Mouse (Mus musculus): ENCODE measurements around the gene Magi1. TPM values are rescaled to one million over a fixed set of nuclear protein-coding genes. Genes with fewer than 3 reads are reported as not detected.

Gene Magi1
- polyA plus RNA-seq, 1 experiment from 2014 or later: 9.2 TPM

DNA sequence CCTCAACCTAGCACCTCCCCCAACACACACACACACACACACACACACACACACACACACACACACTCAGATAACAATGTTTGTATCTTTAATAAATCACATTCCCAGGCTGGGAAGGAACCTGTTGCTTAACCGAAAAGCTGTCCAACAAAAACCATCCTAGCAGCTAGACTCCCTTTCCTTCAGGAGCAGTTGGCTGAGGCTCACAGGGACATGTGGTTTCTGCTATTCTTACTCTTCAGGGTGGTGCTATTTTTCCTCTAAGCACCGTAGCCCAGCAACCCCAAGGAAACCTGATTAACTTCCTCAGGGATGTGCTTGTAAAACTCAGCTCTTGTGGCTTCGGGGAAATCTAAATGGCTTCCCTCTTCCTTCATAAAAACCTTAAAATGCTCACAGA lies 57.9 kb downstream of the Magi1 start:
- Histone ChIP-seq H3K27ac (ENCODE audit: low read depth, low read length) (no peak overlapping the region), H3K27me3 (ENCODE audit: control insufficient read depth, insufficient read depth, low read length) (no peaks in the 10 kb centered on the region), H3K9me3 (replicated peaks; ENCODE audit: control insufficient read depth, low read length) (no peaks in the 10 kb centered on the region), H3K4me2 (0 out of 2 replicates have a peak overlapping the region, but pooled peaks have one; percentile 15), H3K4me3 (ENCODE audit: low read depth, low read length) (no peak overlapping the region), H3K4me1 (ENCODE audit: control insufficient read depth, insufficient read depth, low read length) (peaks cover 55% of the 10 kb centered on the region), H3K9ac (ENCODE audit: low read depth, low read length) (no peak overlapping the region), H3K36me3 (ENCODE audit: control insufficient read depth, insufficient read depth, low read length) (no peaks in the 10 kb centered on the region)
- ATAC-seq (replicated peaks; ENCODE audit: insufficient number of reproducible peaks, low FRiP score, low TSS enrichment): no peak
- 34% methylated on average over 3 of the region's 3 CpGs for WGBS (ENCODE audit: insufficient replicate concordance)

DNA sequence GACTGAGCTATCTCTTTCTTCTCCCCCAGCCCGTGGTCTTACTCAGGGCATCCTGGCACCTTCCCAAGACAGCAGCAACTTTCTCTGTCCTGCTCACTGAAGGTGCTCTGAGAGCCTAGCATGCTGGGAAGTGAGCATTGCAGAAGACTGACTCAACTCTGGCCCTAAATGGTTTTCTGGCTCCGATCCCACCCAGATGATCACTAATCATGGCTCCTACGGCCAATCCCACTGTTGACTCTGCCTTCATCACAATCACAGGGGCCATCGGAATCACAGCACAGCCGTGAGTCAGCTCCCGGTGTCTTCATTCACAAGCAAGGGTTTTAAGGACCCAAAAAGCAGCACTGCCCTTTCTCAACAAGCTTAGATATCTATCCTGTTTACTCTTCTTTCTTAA lies 58.6 kb downstream of the Magi1 start:
- 57% methylated on average over 6 of the region's 6 CpGs for WGBS (ENCODE audit: insufficient replicate concordance)
- ATAC-seq (replicated peaks; ENCODE audit: insufficient number of reproducible peaks, low FRiP score, low TSS enrichment): no peak
- no peaks in the 10 kb centered on the region for H3K9me3 ChIP-seq (replicated peaks; ENCODE audit: control insufficient read depth, low read length)
- no peak overlapping the region for H3K9ac ChIP-seq (ENCODE audit: low read depth, low read length)
- H3K4me1 ChIP-seq (ENCODE audit: control insufficient read depth, insufficient read depth, low read length): peaks cover 48% of the 10 kb centered on the region
- no peaks in the 10 kb centered on the region for H3K36me3 ChIP-seq (ENCODE audit: control insufficient read depth, insufficient read depth, low read length)
- no peak overlapping the region for H3K4me2 ChIP-seq
- H3K4me3 ChIP-seq (ENCODE audit: low read depth, low read length): no peak overlapping the region
- H3K27ac ChIP-seq (ENCODE audit: low read depth, low read length): no peak overlapping the region
- H3K27me3 ChIP-seq (ENCODE audit: control insufficient read depth, insufficient read depth, low read length): no peaks in the 10 kb centered on the region

DNA sequence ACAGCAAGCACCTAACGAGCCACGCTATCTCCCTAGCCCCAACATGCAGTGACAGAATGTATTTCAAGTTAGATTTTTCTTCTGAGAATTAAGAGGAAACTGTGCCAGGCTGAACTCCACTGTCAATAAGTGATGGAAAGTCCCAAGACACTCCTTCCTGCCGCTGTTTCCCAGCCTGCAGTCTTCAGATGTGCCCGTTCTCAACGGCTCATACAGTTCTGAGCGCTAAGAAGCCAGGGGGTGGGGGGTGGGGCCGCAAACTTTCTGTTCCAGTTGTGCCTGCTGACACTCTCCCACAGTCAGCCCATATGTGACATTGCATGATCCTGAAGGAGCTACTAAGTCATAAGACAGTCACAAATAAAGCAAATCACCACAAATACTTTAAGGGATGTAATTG lies 61.5 kb downstream of the Magi1 start:
- Histone ChIP-seq H3K4me1 (ENCODE audit: control insufficient read depth, insufficient read depth, low read length) (peaks cover 48% of the 10 kb centered on the region), H3K27ac (ENCODE audit: low read depth, low read length) (no peak overlapping the region), H3K9ac (ENCODE audit: low read depth, low read length) (no peak overlapping the region), H3K36me3 (ENCODE audit: control insufficient read depth, insufficient read depth, low read length) (no peaks in the 10 kb centered on the region), H3K27me3 (ENCODE audit: control insufficient read depth, insufficient read depth, low read length) (no peaks in the 10 kb centered on the region), H3K4me3 (ENCODE audit: low read depth, low read length) (no peak overlapping the region), H3K4me2 (no peak overlapping the region), H3K9me3 (replicated peaks; ENCODE audit: control insufficient read depth, low read length) (no peaks in the 10 kb centered on the region)
- 33% methylated on average over 7 of the region's 7 CpGs for WGBS (ENCODE audit: insufficient replicate concordance)
- ATAC-seq (replicated peaks; ENCODE audit: insufficient number of reproducible peaks, low FRiP score, low TSS enrichment): no peak

DNA sequence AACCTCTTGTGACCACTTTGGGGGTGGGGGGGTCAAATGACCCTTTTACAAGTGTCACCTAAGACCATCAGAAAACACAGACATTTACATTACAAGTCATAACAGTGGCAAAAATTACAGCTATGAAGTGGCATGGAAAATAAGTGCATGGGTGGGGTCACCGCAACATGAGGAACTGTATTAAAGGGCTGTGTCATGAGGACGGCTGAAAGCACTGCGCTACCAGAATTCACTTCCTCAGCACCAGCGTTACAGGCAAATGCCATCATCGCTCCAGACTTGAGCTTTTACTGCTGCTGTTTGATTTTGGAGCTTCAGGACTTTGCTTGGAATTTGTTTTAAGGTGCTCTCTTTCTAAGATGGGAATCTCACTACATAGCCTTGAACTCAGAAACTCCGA lies 62.0 kb downstream of the Magi1 start:
- H3K4me3 ChIP-seq (ENCODE audit: low read depth, low read length): no peak overlapping the region
- H3K27ac ChIP-seq (ENCODE audit: low read depth, low read length): no peak overlapping the region
- ATAC-seq (replicated peaks; ENCODE audit: insufficient number of reproducible peaks, low FRiP score, low TSS enrichment): no peak
- H3K9ac ChIP-seq (ENCODE audit: low read depth, low read length): no peak overlapping the region
- H3K36me3 ChIP-seq (ENCODE audit: control insufficient read depth, insufficient read depth, low read length): no peaks in the 10 kb centered on the region
- H3K4me1 ChIP-seq (ENCODE audit: control insufficient read depth, insufficient read depth, low read length): peaks cover 47% of the 10 kb centered on the region
- WGBS (ENCODE audit: insufficient replicate concordance): 81% methylated on average over 6 of the region's 6 CpGs
- H3K27me3 ChIP-seq (ENCODE audit: control insufficient read depth, insufficient read depth, low read length): no peaks in the 10 kb centered on the region
- no peak overlapping the region for H3K4me2 ChIP-seq
- H3K9me3 ChIP-seq (replicated peaks; ENCODE audit: control insufficient read depth, low read length): no peaks in the 10 kb centered on the region

DNA sequence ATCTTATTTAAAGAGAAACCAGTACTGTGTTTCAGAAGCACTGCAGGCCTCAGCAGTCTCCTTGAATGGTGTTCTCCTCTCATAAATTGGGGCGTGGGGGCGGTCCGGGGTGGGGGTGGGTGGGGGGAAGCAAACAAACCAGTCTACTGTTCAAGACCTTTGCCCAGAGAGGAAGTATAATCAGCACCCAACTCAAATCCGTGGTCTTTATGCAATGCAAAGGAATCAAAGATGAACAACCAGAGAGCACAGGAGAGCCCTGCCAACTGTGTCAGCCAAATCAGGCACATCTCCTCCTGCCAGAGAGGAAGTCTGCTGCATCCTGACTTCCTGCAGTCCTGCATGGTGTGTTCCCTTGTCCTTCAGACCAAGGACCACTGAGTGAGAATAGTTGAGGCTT lies 65.6 kb downstream of the Magi1 start:
- 84% methylated on average over 4 of the region's 4 CpGs for WGBS (ENCODE audit: insufficient replicate concordance)
- ATAC-seq (replicated peaks; ENCODE audit: insufficient number of reproducible peaks, low FRiP score, low TSS enrichment): no peak

DNA sequence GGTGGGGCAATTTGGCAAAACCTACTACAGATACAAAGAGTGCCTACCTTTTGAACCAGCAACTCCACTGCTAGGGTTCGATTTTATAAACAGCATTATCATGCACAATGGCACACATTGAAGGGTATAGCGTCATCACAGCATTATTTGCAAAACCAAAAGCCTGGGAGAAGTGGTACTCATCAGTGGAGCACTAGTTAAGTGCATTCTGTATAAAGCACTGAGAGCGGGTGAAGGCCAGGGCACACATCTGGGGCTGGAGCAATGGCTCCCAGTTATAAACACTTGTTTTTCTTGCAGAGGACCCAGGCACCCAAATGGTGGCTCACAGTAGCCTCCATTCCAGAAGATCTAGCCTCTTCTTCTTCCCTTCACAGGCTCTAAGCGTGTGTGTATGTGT lies 67.9 kb downstream of the Magi1 start:
- H3K4me2 ChIP-seq: no peak overlapping the region
- H3K27ac ChIP-seq (ENCODE audit: low read depth, low read length): peak overlapping the region; percentile 82
- H3K27me3 ChIP-seq (ENCODE audit: control insufficient read depth, insufficient read depth, low read length): no peaks in the 10 kb centered on the region
- peaks cover 42% of the 10 kb centered on the region for H3K4me1 ChIP-seq (ENCODE audit: control insufficient read depth, insufficient read depth, low read length)
- H3K9me3 ChIP-seq (replicated peaks; ENCODE audit: control insufficient read depth, low read length): no peaks in the 10 kb centered on the region
- no peak overlapping the region for H3K4me3 ChIP-seq (ENCODE audit: low read depth, low read length)
- H3K36me3 ChIP-seq (ENCODE audit: control insufficient read depth, insufficient read depth, low read length): no peaks in the 10 kb centered on the region
- no peak for ATAC-seq (replicated peaks; ENCODE audit: insufficient number of reproducible peaks, low FRiP score, low TSS enrichment)
- no peak overlapping the region for H3K9ac ChIP-seq (ENCODE audit: low read depth, low read length)
- WGBS (ENCODE audit: insufficient replicate concordance): 89% methylated on average over 4 of the region's 4 CpGs

More for the DNA sequence above, 65.6 kb downstream of the Magi1 start:
- no peak overlapping the region for H3K9ac ChIP-seq (ENCODE audit: low read depth, low read length)
- no peak overlapping the region for H3K27ac ChIP-seq (ENCODE audit: low read depth, low read length)
- peaks cover 47% of the 10 kb centered on the region for H3K4me1 ChIP-seq (ENCODE audit: control insufficient read depth, insufficient read depth, low read length)
- no peaks in the 10 kb centered on the region for H3K9me3 ChIP-seq (replicated peaks; ENCODE audit: control insufficient read depth, low read length)
- H3K36me3 ChIP-seq (ENCODE audit: control insufficient read depth, insufficient read depth, low read length): no peaks in the 10 kb centered on the region
- H3K4me2 ChIP-seq: no peak overlapping the region
- H3K27me3 ChIP-seq (ENCODE audit: control insufficient read depth, insufficient read depth, low read length): no peaks in the 10 kb centered on the region
- no peak overlapping the region for H3K4me3 ChIP-seq (ENCODE audit: low read depth, low read length)

DNA sequence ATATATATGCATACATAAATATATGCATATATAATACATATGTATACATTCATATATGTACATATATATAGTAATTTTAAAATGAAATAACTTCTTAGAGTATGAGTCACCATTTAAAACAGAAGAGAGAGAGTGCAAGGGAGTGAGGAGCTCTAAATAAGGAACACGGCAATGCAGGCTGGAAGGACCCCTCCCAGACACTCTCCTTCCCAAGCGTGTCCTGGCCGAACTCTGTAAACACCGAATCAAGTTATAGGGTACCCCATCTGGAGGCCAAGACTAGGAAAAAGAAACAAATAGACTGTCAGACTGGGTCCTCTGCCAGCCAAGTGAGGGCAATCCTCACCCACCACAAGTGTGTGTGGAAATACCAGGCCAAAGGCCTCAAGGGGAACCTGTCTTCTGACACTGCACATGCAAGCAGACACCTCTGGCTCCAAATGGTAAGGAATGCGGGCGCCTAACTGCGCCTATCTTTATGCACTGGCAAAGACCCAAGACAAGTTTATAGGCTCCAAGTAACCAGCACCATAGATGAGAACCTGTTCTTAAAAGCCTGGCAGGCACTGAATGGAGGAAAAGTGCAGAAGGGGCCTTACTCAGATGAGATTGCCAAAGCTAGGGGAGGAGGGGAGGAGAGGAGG lies 68.7 kb downstream of the Magi1 start:
- H3K4me2 ChIP-seq: peak overlapping the region; percentile 25; the same call in 1 of the 2 replicates
- no peaks in the 10 kb centered on the region for H3K9me3 ChIP-seq (replicated peaks; ENCODE audit: control insufficient read depth, low read length)
- no peak overlapping the region for H3K4me3 ChIP-seq (ENCODE audit: low read depth, low read length)
- H3K4me1 ChIP-seq (ENCODE audit: control insufficient read depth, insufficient read depth, low read length): peaks cover 44% of the 10 kb centered on the region
- H3K27me3 ChIP-seq (ENCODE audit: control insufficient read depth, insufficient read depth, low read length): no peaks in the 10 kb centered on the region
- 40% methylated on average over 7 of the region's 7 CpGs for WGBS (ENCODE audit: insufficient replicate concordance)
- H3K27ac ChIP-seq (ENCODE audit: low read depth, low read length): peak overlapping the region; percentile 82
- ATAC-seq (replicated peaks; ENCODE audit: insufficient number of reproducible peaks, low FRiP score, low TSS enrichment): peak; percentile 65; the same call in 1 of the 2 replicates
- H3K9ac ChIP-seq (ENCODE audit: low read depth, low read length): no peak overlapping the region
- H3K36me3 ChIP-seq (ENCODE audit: control insufficient read depth, insufficient read depth, low read length): no peaks in the 10 kb centered on the region

DNA sequence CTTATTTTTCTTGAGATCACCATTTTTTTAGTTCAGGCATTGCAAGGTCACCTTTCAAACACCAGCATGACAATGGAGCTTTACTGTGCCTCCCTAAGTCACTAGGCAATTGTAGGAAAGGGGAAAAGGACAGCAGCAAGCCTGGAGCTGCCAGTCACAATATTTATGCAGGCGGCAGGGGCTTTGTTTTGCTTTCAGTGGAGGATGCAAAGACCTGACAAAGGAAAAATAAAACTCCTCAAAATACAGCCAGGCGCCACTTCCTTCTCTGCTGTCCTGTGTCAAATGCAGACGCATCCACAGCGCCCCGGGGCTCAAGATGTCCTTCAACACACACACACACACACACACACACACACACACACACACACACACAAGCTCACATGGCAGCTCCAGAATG lies 77.8 kb downstream of the Magi1 start:
- Histone ChIP-seq H3K4me2 (no peak overlapping the region), H3K4me1 (ENCODE audit: control insufficient read depth, insufficient read depth, low read length) (peaks cover 69% of the 10 kb centered on the region), H3K36me3 (ENCODE audit: control insufficient read depth, insufficient read depth, low read length) (no peaks in the 10 kb centered on the region), H3K27me3 (ENCODE audit: control insufficient read depth, insufficient read depth, low read length) (no peaks in the 10 kb centered on the region), H3K9me3 (replicated peaks; ENCODE audit: control insufficient read depth, low read length) (no peaks in the 10 kb centered on the region), H3K4me3 (ENCODE audit: low read depth, low read length) (no peak overlapping the region), H3K9ac (ENCODE audit: low read depth, low read length) (no peak overlapping the region), H3K27ac (ENCODE audit: low read depth, low read length) (peak overlapping the region; percentile 51; the same call in 1 of the 2 replicates)
- 32% methylated on average over 5 of the region's 5 CpGs for WGBS (ENCODE audit: insufficient replicate concordance)
- ATAC-seq (replicated peaks; ENCODE audit: insufficient number of reproducible peaks, low FRiP score, low TSS enrichment): no peak

DNA sequence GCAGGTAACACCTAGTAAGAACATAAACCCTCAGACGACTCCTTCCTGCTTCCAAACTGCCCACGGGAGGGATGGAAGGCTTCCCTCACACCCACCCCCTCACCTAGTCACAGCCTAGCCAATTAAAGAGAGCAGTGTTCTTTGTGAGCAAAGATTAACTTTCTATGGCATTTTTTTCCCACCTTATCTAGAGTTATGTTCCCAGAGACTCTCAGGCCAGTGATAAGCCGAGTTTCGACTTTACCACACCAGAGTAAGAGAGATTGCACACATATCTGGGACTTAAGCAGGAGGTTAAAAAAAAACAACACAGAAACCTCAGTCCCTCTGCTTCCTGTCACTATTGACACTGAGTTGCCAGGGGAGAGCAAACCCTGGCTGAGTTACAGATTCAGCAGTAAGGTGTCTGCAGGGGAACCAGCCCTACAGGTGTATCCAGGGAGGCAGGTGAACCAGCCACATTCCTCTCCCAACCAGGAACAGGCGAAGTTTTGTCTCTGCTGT lies 80.0 kb downstream of the Magi1 start:
- Histone ChIP-seq H3K27me3 (ENCODE audit: control insufficient read depth, insufficient read depth, low read length) (no peaks in the 10 kb centered on the region), H3K4me1 (ENCODE audit: control insufficient read depth, insufficient read depth, low read length) (peaks cover 67% of the 10 kb centered on the region), H3K27ac (ENCODE audit: low read depth, low read length) (peak overlapping the region; percentile 43), H3K9me3 (replicated peaks; ENCODE audit: control insufficient read depth, low read length) (no peaks in the 10 kb centered on the region), H3K4me3 (ENCODE audit: low read depth, low read length) (no peak overlapping the region), H3K36me3 (ENCODE audit: control insufficient read depth, insufficient read depth, low read length) (no peaks in the 10 kb centered on the region), H3K9ac (ENCODE audit: low read depth, low read length) (no peak overlapping the region), H3K4me2 (peak overlapping the region; percentile 30)
- no peak for ATAC-seq (replicated peaks; ENCODE audit: insufficient number of reproducible peaks, low FRiP score, low TSS enrichment)
- 6% methylated on average over 5 of the region's 5 CpGs for WGBS (ENCODE audit: insufficient replicate concordance)
